Mouse (Mus musculus) small intestine, adult 2 months (tissue): ENCODE measurements around the gene Insl3.

ENCODE experiments used
- CTCF ChIP-seq: fragments of 200-500 bp; IDR thresholded peaks from 2 replicates; pipeline ENCODE4 v1.5.1; 2012; ENCODE audit warnings: low read depth, mild to moderate bottlenecking, control low read depth, inconsistent platforms, low read length, moderate library complexity, mixed read lengths; ENCODE audit not compliant: insufficient replicate concordance, insufficient read length; ENCODE audit errors: extremely low read depth
- POLR2A ChIP-seq: fragments of 200-500 bp; IDR thresholded peaks from 2 replicates; pipeline ENCODE4 v1.6.1; 2012; ENCODE audit warnings: low read depth, mild to moderate bottlenecking, control low read depth, inconsistent platforms, low read length, moderate library complexity

- TF ChIP-seq CTCF (no peak), POLR2A (no peak)
These were observed 8.5 kb upstream of the Insl3 start for GRCm38 (mm10) chr8:71680471-71680870.
